Mouse (Mus musculus) forebrain, embryonic 15.5 days (tissue): ENCODE measurements around the gene Ptprd. TPM values are rescaled to one million over a fixed set of nuclear protein-coding genes. Genes with fewer than 3 reads are reported as not detected.
"Not testable (repeated sequence)": the region's sequence is repeated elsewhere in the genome, so short reads cannot be mapped to it uniquely, and the experiment has no call there.

Experiments used
- ATAC-seq: fragments of 200-750 bp; cut with Nextera tagmentation; replicated peaks from 2 replicates; pipeline ENCODE4 v1.8.0; 2017; ENCODE audit warnings: mild to moderate bottlenecking, moderate TSS enrichment, moderate library complexity
- H3K27ac ChIP-seq: fragments of 300-500 bp; sonication (generic); replicated peaks from 2 replicates; pipeline ENCODE4 v1.5.1; 2015; ENCODE audit warnings: mild to moderate bottlenecking, inconsistent platforms
- H3K27me3 ChIP-seq: fragments of 300-500 bp; sonication (generic); 2 replicates; pipeline ENCODE4 v1.6.1; 2015; ENCODE audit warnings: inconsistent platforms
- H3K36me3 ChIP-seq: fragments of 300-500 bp; sonication (generic); 2 replicates; pipeline ENCODE4 v1.6.1; 2015; ENCODE audit warnings: mild to moderate bottlenecking, inconsistent platforms
- H3K4me1 ChIP-seq: fragments of 300-500 bp; sonication (generic); 2 replicates; pipeline ENCODE4 v1.6.1; 2015; ENCODE audit warnings: inconsistent platforms
- H3K4me2 ChIP-seq: fragments of 300-500 bp; sonication (generic); replicated peaks from 2 replicates; pipeline ENCODE4 v1.6.1; 2015; ENCODE audit warnings: mild to moderate bottlenecking, inconsistent platforms
- H3K4me3 ChIP-seq: fragments of 300-500 bp; sonication (generic); 2 replicates; pipeline ENCODE4 v1.5.1; 2015; ENCODE audit warnings: mild to moderate bottlenecking, inconsistent platforms
- H3K9ac ChIP-seq: fragments of 300-500 bp; sonication (generic); replicated peaks from 2 replicates; pipeline ENCODE4 v1.6.1; 2015; ENCODE audit warnings: mild to moderate bottlenecking, inconsistent platforms
- H3K9me3 ChIP-seq: fragments of 300-500 bp; sonication (generic); 2 replicates; pipeline ENCODE4 v1.6.1; 2016; ENCODE audit warnings: inconsistent platforms
- WGBS: fragments of 180-500 bp; shearing (Covaris S2); methylation state at CpG from one replicate; pipeline ENCODE4 v1.1.7; 2015; ENCODE audit warnings: mixed read lengths; 5-methylcytosine and 5-hydroxymethylcytosine counted together
- polyA plus RNA-seq: library from polyadenylated mRNA; unstranded; fragments of >200 nt; fragmentation: Nextera tagmentation; extraction: Ambion mirVana; gene quantifications from 2 replicates; pipeline ENCODE4 v1.2.1, GENCODE M21; 2015

The Ptprd gene
- polyA plus RNA-seq, 1 experiment from 2014 or later = 124 TPM

DNA sequence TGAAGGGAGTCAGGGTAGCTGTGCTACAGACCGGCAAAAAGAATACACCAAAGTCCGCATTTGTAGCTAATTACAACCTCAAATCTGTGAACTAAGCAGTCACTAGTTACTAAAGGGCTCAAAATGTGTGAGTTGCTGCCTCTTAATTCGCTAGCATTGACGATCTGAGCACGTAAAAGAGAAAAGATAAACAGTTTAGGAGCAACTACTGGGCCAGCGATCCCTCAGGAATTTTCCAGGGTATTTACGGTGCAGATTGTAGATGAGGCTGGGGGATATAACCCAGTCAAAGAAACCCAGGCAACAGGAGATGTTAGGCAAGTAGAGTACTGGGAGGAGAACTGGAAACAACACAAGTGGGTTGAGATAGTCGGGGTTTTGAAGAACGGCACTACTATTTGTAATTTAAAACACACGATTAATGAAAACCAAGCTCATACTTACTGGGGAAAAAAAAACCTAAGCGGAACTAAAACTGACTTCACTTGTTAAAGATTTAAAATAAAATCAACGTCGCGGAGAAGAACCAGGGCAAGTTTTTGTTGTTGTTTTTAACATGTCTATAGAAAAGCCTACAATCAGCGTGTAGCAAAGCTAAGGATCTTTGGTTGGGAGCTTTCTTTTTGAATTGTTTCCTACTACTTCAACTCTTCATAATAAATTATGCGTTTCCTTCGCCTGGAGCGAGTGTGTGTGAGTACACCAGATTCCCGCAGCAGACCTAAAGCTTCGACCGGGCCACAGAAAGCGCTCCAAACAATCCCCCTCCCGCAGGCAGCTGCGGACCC, 1762.9 kb downstream of the Ptprd start:
- Histone ChIP-seq H3K4me2 (peak overlapping the region; percentile 84), H3K36me3 (no peaks in the 10 kb centered on the region), H3K4me1 (peaks cover 19% of the 10 kb centered on the region), H3K27me3 (no peaks in the 10 kb centered on the region), H3K9me3 (no peaks in the 10 kb centered on the region), H3K27ac (peak overlapping the region; percentile 98), H3K4me3 (peak overlapping the region; percentile 83), H3K9ac (peak overlapping the region; percentile 92)
- under 1% methylated on average over 24 of the region's 24 CpGs for WGBS
- 0 out of 2 replicates have a peak, but pooled peaks have one; percentile 5 for ATAC-seq

DNA sequence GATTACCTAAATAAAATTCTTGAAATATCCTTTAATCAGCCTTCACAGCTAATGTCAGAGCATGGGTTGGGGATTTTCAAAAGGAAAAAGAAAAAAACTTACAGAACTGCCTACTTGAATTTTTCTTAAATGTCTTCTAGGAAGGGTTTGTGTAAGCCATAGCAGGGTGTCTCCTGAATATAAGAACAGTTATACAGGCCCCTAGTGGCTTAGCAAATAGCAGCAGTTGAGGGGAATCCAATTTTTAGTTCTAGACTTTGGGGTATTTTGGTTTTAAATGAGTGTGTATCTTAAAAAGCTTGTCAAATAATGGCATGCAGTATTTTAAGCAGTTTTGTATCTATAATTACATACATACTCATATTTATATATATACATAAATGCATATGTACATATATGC, 1764.4 kb downstream of the Ptprd start:
- no peaks in the 10 kb centered on the region for H3K27me3 ChIP-seq
- H3K36me3 ChIP-seq = no peaks in the 10 kb centered on the region
- peak overlapping the region; percentile 84 for H3K4me2 ChIP-seq
- H3K27ac ChIP-seq = no peak overlapping the region; the same call in 1 of the 2 replicates
- no peaks in the 10 kb centered on the region for H3K9me3 ChIP-seq
- ATAC-seq = no peak
- H3K9ac ChIP-seq = no peak overlapping the region
- peak overlapping the region; percentile 83; the same call in 1 of the 2 replicates for H3K4me3 ChIP-seq
- H3K4me1 ChIP-seq = peaks cover 19% of the 10 kb centered on the region

DNA sequence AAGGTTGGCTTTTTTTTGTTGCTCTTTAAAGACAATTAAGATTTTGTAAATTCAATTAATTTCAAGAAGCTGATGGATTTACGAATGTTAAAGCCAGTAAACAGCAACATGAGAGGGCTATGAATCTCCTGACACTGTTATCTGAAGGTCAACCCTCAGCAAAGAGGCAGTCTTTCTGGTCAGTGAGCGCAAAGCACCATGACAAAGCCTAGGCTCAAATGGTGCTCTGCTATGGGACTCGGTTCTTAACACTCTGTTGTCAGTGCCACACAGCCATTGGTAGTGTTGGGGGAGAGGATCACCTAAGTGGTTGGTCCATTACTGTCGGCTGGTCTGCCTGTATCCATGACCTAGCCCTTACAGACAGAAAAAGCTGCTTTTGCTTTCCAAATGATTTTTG, 1767.0 kb downstream of the Ptprd start:
- H3K4me3 ChIP-seq = no peak overlapping the region
- peaks cover 23% of the 10 kb centered on the region for H3K4me1 ChIP-seq
- no peak overlapping the region for H3K4me2 ChIP-seq
- ATAC-seq = no peak
- H3K27me3 ChIP-seq = no peaks in the 10 kb centered on the region
- no peak overlapping the region for H3K27ac ChIP-seq
- 77% methylated on average over 4 of the region's 4 CpGs for WGBS
- H3K36me3 ChIP-seq = no peaks in the 10 kb centered on the region
- H3K9ac ChIP-seq = no peak overlapping the region
- H3K9me3 ChIP-seq = no peaks in the 10 kb centered on the region

DNA sequence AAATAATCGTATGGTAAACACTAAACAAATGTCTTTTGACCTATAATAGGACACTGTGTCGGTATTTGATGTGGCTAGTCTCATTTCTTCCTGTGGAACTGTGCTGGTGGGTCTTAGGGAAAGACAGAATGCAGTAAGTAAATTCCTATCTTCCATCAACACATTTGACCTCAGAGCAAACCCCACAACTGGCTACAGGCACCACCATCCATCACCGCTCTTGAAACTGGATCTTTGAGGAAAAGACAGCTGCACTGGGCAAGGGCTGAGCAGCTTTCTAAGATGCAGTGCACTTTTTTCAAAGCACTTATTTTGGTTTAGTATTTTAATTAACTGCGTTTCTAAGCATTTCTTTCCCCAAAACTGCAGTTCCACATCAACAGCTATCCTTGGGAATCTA, 1768.2 kb downstream of the Ptprd start:
- H3K4me2 ChIP-seq = no peak overlapping the region
- 83% methylated on average over 4 of the region's 4 CpGs for WGBS
- H3K9ac ChIP-seq = no peak overlapping the region
- H3K27me3 ChIP-seq = no peaks in the 10 kb centered on the region
- no peaks in the 10 kb centered on the region for H3K36me3 ChIP-seq
- no peak overlapping the region for H3K4me3 ChIP-seq
- H3K27ac ChIP-seq = no peak overlapping the region
- peaks cover 31% of the 10 kb centered on the region for H3K4me1 ChIP-seq
- ATAC-seq = no peak
- no peaks in the 10 kb centered on the region for H3K9me3 ChIP-seq

GRCm38 (mm10) chr4:76440791-76441364, 1770.9 kb downstream of the Ptprd start:
- Histone ChIP-seq H3K27me3 (no peaks in the 10 kb centered on the region), H3K9me3 (no peaks in the 10 kb centered on the region), H3K4me1 (peaks cover 36% of the 10 kb centered on the region), H3K4me3 (no peak overlapping the region), H3K27ac (no peak overlapping the region), H3K36me3 (no peaks in the 10 kb centered on the region), H3K4me2 (no peak overlapping the region), H3K9ac (no peak overlapping the region)
- ATAC-seq = no peak
- WGBS = 30% methylated on average over 6 of the region's 6 CpGs

DNA sequence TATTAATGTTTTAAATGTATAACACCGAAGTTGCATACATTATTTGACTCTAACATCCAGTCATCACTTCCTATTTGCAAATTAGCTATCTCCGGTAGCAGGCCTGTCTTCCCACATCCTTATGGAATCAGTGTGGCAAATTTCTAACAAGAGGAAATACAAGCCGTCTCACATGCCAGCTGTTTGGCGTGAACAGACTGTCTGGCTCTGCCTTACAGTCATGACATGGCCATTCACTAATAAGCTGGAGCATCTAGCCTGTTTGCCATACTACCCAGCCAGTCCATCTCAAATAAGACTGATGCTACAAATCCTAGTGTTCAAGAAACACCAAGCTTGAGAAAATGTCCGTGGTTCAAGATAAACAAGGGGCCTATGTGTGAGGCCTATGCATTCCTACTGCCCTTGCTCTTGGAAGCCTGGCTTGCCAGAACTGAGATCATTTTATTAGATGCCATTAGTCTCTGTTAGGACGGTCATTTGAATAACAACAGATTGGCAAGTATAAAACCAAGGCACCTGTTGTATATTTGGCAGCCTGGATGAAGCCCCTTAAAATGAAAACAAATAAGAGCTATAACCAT, 1773.2 kb downstream of the Ptprd start:
- no peaks in the 10 kb centered on the region for H3K9me3 ChIP-seq
- H3K9ac ChIP-seq = no peak overlapping the region
- 45% methylated on average over 6 of the region's 6 CpGs for WGBS
- no peak overlapping the region for H3K27ac ChIP-seq
- no peak overlapping the region for H3K4me3 ChIP-seq
- H3K4me2 ChIP-seq = no peak overlapping the region
- H3K36me3 ChIP-seq = no peaks in the 10 kb centered on the region
- H3K27me3 ChIP-seq = no peaks in the 10 kb centered on the region
- peak; percentile 56 for ATAC-seq
- H3K4me1 ChIP-seq = peaks cover 41% of the 10 kb centered on the region

- no peak overlapping the region for H3K4me2 ChIP-seq
- H3K9me3 ChIP-seq = no peaks in the 10 kb centered on the region
- no peak overlapping the region for H3K4me3 ChIP-seq
- peaks cover 41% of the 10 kb centered on the region for H3K4me1 ChIP-seq
- H3K27me3 ChIP-seq = no peaks in the 10 kb centered on the region
- H3K9ac ChIP-seq = no peak overlapping the region
- no peak for ATAC-seq
- no peaks in the 10 kb centered on the region for H3K36me3 ChIP-seq
- H3K27ac ChIP-seq = no peak overlapping the region
- whole genome bisulfite sequencing = 71% methylated on average over 4 of the region's 4 CpGs
These were observed 1773.7 kb downstream of the Ptprd start for GRCm38 (mm10) chr4:76438068-76438467.

DNA sequence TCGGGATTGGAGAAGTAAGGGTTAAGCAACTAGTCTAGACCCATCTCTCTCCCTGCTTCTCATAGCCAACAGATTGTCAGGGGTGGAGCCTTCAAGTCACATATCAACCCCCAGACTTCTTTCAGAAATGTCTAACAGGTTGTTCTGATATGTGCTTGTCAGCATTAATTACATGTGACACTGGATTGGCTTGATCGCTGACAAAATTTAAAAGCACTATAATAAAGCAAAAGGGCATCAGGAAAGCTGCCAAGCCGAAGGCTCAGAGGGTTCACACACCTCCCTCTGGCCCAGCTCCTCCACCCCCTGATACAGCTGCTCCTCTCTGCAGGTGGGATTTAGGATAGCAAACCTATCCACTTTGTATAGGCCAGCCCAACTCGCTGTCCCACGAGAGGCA, 1775.8 kb downstream of the Ptprd start:
- peaks cover 40% of the 10 kb centered on the region for H3K4me1 ChIP-seq
- no peak overlapping the region for H3K9ac ChIP-seq
- no peaks in the 10 kb centered on the region for H3K27me3 ChIP-seq
- ATAC-seq = peak; percentile 52; the same call in 1 of the 2 replicates
- H3K4me2 ChIP-seq = no peak overlapping the region
- no peak overlapping the region for H3K27ac ChIP-seq
- WGBS = 37% methylated on average over 5 of the region's 5 CpGs
- no peaks in the 10 kb centered on the region for H3K9me3 ChIP-seq
- no peak overlapping the region for H3K4me3 ChIP-seq
- no peaks in the 10 kb centered on the region for H3K36me3 ChIP-seq

- Histone ChIP-seq H3K27me3 (no peaks in the 10 kb centered on the region), H3K27ac (no peak overlapping the region), H3K9me3 (no peaks in the 10 kb centered on the region), H3K4me3 (no peak overlapping the region), H3K4me1 (peaks cover 11% of the 10 kb centered on the region), H3K4me2 (no peak overlapping the region), H3K36me3 (no peaks in the 10 kb centered on the region), H3K9ac (no peak overlapping the region)
- 56% methylated on average over 3 of the region's 3 CpGs for WGBS
- no peak for ATAC-seq
These were observed 1782.0 kb downstream of the Ptprd start for GRCm38 (mm10) chr4:76429769-76430168.

- not testable (repeated sequence) for H3K9ac ChIP-seq, H3K9me3 ChIP-seq, H3K4me3 ChIP-seq, H3K36me3 ChIP-seq, H3K27me3 ChIP-seq, H3K4me2 ChIP-seq, ATAC-seq, H3K27ac ChIP-seq
- H3K4me1 ChIP-seq = peaks cover 14% of the 10 kb centered on the region
- 91% methylated on average over 3 of the region's 3 CpGs for WGBS
These were observed 1784.7 kb downstream of the Ptprd start for GRCm38 (mm10) chr4:76427036-76427435.

DNA sequence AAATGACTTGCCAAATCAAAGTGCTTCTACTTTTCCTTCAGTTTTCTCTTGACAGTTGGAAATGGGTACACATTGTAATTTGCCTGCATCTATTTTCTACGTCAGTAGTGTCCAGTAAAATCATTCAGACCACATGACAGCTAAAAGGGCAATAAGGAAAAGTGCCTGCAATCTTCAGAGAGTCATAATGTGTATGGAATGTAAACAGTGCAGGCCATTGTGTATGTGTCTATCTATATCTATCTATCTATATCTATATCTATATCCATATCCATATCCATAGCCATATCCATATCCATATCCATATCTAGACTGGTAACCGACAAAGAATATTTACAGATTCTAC, 1786.6 kb downstream of the Ptprd start:
- Histone ChIP-seq H3K9me3 (no peaks in the 10 kb centered on the region), H3K4me3 (no peak overlapping the region), H3K27me3 (no peaks in the 10 kb centered on the region), H3K4me1 (peaks cover 12% of the 10 kb centered on the region; the same call in 1 of the 2 replicates), H3K9ac (no peak overlapping the region), H3K27ac (no peak overlapping the region), H3K36me3 (no peaks in the 10 kb centered on the region), H3K4me2 (no peak overlapping the region)
- ATAC-seq = no peak
- WGBS = 83% methylated on average over 2 of the region's 2 CpGs

DNA sequence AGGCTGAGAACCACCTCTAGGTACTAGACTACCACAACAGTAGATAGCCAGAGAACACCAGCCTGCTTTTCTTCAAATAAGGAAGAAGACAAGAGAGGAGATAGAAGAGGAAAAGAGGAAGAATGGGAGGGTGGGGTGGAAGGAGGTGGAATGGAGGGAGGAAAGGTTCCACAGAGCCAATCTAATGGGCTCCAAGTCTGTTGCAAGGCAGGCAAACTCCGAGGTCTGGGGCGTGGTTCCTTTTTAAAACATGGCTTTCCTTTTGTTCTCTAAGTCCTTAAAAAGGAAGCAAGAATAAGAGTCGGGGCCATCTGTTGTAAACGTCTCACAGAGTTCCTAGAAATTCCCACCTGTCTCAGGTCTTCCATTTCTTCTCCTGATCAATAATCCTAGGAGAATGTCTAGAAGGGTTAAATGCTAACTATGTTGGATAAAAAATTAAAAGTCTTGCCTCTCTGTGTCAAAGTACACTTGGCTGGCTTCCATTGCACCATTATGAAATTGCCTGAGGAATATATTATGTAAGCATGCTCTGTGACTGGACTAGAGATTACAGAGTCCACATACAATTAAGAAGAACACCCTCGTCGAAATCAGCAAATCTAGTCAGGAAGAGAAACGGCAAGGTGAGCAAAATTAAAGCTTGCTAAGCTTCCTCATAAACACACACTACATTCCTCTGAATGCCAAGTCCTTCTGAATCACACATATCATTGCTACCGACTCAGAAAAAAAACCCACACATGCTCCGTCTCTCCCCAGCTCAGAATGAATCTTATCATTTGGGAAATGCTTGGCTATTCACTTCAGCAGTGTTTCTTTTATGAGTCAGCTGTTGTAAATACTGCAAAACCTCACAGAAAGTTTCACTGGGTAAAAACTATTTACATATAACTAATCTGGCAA, 1787.2 kb downstream of the Ptprd start:
- Histone ChIP-seq H3K36me3 (no peaks in the 10 kb centered on the region), H3K4me2 (no peak overlapping the region), H3K4me3 (no peak overlapping the region), H3K9ac (no peak overlapping the region), H3K27ac (no peak overlapping the region), H3K4me1 (0 out of 2 replicates have a peak, but pooled peaks cover 6% of the 10 kb centered on the region), H3K27me3 (no peaks in the 10 kb centered on the region), H3K9me3 (no peaks in the 10 kb centered on the region)
- WGBS = 66% methylated on average over 9 of the region's 9 CpGs
- ATAC-seq = no peak
